Mouse (Mus musculus): ENCODE results near the gene Rxra. TPM values are rescaled to one million over a fixed set of nuclear protein-coding genes. Genes with fewer than 3 reads are reported as not detected.

The Rxra gene
- polyA plus RNA-seq, 1 experiment from 2014 or later, result 10.3 TPM

DNA sequence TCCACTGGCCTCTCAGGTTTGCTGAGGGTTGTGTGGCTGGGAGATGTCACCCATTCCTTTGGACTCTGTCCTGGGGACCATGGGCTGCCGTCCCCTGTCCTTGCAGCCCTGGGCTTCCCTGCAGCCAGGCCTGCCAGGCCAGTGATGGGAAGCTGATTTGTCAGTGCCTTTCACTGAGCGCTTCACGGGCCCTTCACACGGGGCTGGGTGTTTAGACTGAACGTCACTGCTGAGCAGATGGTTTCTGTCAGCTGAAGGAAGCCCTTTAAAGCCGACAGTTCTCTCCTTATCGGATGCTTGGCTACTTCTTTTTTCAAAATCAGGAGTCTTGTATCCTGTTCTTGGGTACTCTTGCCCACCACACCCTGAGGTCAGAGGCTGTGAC is 74.9 kb downstream of the Rxra start:
- Histone ChIP-seq H3K27me3 (ENCODE audit: control insufficient read depth, insufficient read depth, low read length) (no peaks in the 10 kb centered on the region), H3K27ac (ENCODE audit: low read length) (peak overlapping the region; percentile 53; the same call in 1 of the 2 replicates), H3K4me3 (ENCODE audit: low read depth, low read length) (no peak overlapping the region), H3K9ac (replicated peaks; ENCODE audit: low read depth, low read length) (no peak overlapping the region), H3K36me3 (ENCODE audit: control insufficient read depth, insufficient read depth, low read length) (peaks cover 53% of the 10 kb centered on the region), H3K4me1 (ENCODE audit: control insufficient read depth, insufficient read depth, low read length) (peaks cover 27% of the 10 kb centered on the region), H3K4me2 (replicated peaks; ENCODE audit: low read depth, low read length) (no peak overlapping the region), H3K9me3 (ENCODE audit: control insufficient read depth, low read depth, low read length) (no peaks in the 10 kb centered on the region)
- 27% methylated on average over 7 of the region's 7 CpGs for WGBS
- ATAC-seq (ENCODE audit: insufficient number of reproducible peaks, insufficient read depth, low FRiP score, low read depth), result peak; percentile 38; the same call in 1 of the 2 replicates

DNA sequence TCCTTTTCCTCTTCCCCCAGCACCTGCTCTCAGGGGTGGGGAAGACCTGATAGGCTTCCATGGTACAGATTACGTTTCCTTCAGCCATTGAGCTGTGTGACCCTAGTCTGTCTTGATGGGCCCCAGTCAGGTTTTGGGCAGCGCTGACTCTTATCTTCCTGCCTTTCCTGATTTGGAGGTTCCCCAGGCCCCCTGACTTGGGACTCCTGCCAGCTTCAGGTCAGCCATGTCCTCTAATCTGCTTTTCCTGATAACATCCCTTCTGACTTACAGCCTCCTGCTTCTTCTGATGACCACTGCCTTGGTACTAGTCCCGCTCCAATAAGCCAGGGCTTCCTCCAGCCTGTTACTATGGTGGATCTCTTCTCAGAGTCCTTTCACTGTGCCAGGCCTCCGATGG is 75.6 kb downstream of the Rxra start:
- ATAC-seq (ENCODE audit: insufficient number of reproducible peaks, insufficient read depth, low FRiP score, low read depth), result no peak
- no peak overlapping the region for H3K27ac ChIP-seq (ENCODE audit: low read length)
- no peak overlapping the region for H3K4me2 ChIP-seq (replicated peaks; ENCODE audit: low read depth, low read length)
- peaks cover 59% of the 10 kb centered on the region for H3K36me3 ChIP-seq (ENCODE audit: control insufficient read depth, insufficient read depth, low read length)
- H3K9ac ChIP-seq (replicated peaks; ENCODE audit: low read depth, low read length), result no peak overlapping the region
- peaks cover 22% of the 10 kb centered on the region for H3K4me1 ChIP-seq (ENCODE audit: control insufficient read depth, insufficient read depth, low read length)
- H3K27me3 ChIP-seq (ENCODE audit: control insufficient read depth, insufficient read depth, low read length), result no peaks in the 10 kb centered on the region
- no peak overlapping the region for H3K4me3 ChIP-seq (ENCODE audit: low read depth, low read length)
- no peaks in the 10 kb centered on the region for H3K9me3 ChIP-seq (ENCODE audit: control insufficient read depth, low read depth, low read length)
- 88% methylated on average over 4 of the region's 4 CpGs for WGBS

GRCm38 (mm10) chr2:27754094-27754493 is 77.9 kb downstream of the Rxra start:
- Histone ChIP-seq H3K9me3 (ENCODE audit: control insufficient read depth, low read depth, low read length) (no peaks in the 10 kb centered on the region), H3K27me3 (ENCODE audit: control insufficient read depth, insufficient read depth, low read length) (no peaks in the 10 kb centered on the region), H3K9ac (replicated peaks; ENCODE audit: low read depth, low read length) (no peak overlapping the region), H3K4me2 (replicated peaks; ENCODE audit: low read depth, low read length) (no peak overlapping the region), H3K4me3 (ENCODE audit: low read depth, low read length) (no peak overlapping the region), H3K4me1 (ENCODE audit: control insufficient read depth, insufficient read depth, low read length) (peaks cover 41% of the 10 kb centered on the region), H3K27ac (ENCODE audit: low read length) (no peak overlapping the region), H3K36me3 (ENCODE audit: control insufficient read depth, insufficient read depth, low read length) (peaks cover 50% of the 10 kb centered on the region)
- WGBS, result 91% methylated on average over 9 of the region's 9 CpGs
- no peak for ATAC-seq (ENCODE audit: insufficient number of reproducible peaks, insufficient read depth, low FRiP score, low read depth)

DNA sequence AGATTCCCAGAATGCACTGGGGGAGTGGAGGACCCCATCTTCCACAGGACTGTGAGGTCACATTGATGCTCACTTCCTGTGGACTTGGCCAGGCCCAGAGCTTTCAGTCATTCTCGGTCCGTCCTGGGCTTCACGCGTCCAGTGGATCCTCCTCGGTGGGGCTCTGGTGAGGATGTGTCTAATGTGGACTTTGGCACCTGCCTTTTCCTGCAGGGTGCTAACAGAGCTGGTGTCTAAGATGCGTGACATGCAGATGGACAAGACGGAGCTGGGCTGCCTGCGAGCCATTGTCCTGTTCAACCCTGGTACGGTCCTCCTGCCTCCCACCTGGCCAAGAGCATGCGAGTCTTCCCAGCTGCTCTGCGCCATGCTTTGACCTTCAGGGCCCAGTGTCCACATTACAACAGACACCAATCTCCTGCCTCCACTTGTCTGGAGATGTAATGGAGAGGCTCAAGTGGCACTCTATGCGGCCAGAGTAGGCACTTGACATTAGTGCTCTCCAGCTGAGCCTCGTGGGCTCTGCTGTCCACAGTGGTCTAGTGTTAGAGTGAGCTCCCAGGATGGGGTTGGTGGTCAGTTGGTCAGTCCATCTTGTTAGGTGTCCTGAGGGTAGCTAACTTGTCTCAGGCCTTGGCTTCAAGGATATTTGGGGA is 79.9 kb downstream of the Rxra start:
- ATAC-seq (ENCODE audit: insufficient number of reproducible peaks, insufficient read depth, low FRiP score, low read depth), result no peak
- no peaks in the 10 kb centered on the region for H3K9me3 ChIP-seq (ENCODE audit: control insufficient read depth, low read depth, low read length)
- no peak overlapping the region for H3K9ac ChIP-seq (replicated peaks; ENCODE audit: low read depth, low read length)
- H3K4me1 ChIP-seq (ENCODE audit: control insufficient read depth, insufficient read depth, low read length), result peaks cover 31% of the 10 kb centered on the region
- no peak overlapping the region for H3K4me3 ChIP-seq (ENCODE audit: low read depth, low read length)
- H3K4me2 ChIP-seq (replicated peaks; ENCODE audit: low read depth, low read length), result no peak overlapping the region
- no peak overlapping the region for H3K27ac ChIP-seq (ENCODE audit: low read length)
- 90% methylated on average over 13 of the region's 13 CpGs for WGBS
- H3K27me3 ChIP-seq (ENCODE audit: control insufficient read depth, insufficient read depth, low read length), result no peaks in the 10 kb centered on the region
- H3K36me3 ChIP-seq (ENCODE audit: control insufficient read depth, insufficient read depth, low read length), result peaks cover 55% of the 10 kb centered on the region

DNA sequence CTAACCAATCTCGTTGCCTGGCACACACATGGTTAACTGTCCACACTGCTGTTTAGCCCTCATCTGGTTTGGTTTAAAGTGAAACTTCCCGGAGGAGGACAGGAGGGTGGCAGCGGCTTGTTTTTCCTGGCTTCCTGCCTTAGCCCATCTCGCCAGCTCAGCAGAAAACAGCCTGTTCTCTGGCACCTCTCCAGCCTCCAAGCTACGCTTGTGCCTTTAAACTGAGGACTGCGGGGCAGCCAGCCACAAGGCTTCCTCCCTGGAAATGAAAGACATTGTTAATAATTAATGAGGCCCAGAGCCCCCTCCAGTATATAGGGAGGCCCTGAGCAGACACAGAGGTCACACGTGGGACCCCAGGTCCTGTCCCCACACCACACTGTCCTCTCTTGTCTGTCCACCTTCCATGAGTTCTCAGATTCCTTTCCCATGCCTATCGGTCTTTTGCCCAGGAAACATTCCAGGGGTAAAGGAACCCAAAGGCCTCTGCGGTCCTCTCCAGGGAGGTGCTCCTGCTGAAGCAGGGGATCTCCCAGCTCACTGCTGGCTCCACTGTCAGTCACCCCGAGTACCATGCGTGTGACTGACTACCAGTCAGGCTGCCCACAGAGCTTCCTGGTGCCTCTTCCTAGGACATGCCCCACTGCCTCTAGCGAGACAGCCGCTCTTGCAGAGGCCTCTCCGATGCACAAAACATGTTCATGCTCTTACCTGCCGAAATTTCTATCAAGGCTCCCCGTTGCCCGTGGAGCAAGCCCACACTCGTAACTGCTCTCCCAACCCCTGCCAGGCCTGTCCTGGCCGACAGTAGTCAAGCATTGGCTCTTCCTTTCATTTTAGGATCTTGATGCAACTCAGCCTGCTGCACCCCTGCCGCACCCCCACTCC is 82.4 kb downstream of the Rxra start:
- peaks cover 22% of the 10 kb centered on the region for H3K4me1 ChIP-seq (ENCODE audit: control insufficient read depth, insufficient read depth, low read length)
- ATAC-seq (ENCODE audit: insufficient number of reproducible peaks, insufficient read depth, low FRiP score, low read depth), result peak; percentile 62; the same call in 1 of the 2 replicates
- no peak overlapping the region for H3K9ac ChIP-seq (replicated peaks; ENCODE audit: low read depth, low read length)
- peaks cover 41% of the 10 kb centered on the region for H3K36me3 ChIP-seq (ENCODE audit: control insufficient read depth, insufficient read depth, low read length)
- 40% methylated on average over 20 of the region's 20 CpGs for WGBS
- no peaks in the 10 kb centered on the region for H3K9me3 ChIP-seq (ENCODE audit: control insufficient read depth, low read depth, low read length)
- H3K27ac ChIP-seq (ENCODE audit: low read length), result peak overlapping the region; percentile 89
- H3K4me2 ChIP-seq (replicated peaks; ENCODE audit: low read depth, low read length), result no peak overlapping the region
- H3K4me3 ChIP-seq (ENCODE audit: low read depth, low read length), result no peak overlapping the region
- H3K27me3 ChIP-seq (ENCODE audit: control insufficient read depth, insufficient read depth, low read length), result no peaks in the 10 kb centered on the region

- Histone ChIP-seq H3K9me3 (ENCODE audit: control insufficient read depth, low read depth, low read length) (no peaks in the 10 kb centered on the region), H3K4me3 (ENCODE audit: low read depth, low read length) (no peak overlapping the region), H3K9ac (replicated peaks; ENCODE audit: low read depth, low read length) (no peak overlapping the region), H3K4me2 (replicated peaks; ENCODE audit: low read depth, low read length) (no peak overlapping the region), H3K4me1 (ENCODE audit: control insufficient read depth, insufficient read depth, low read length) (peaks cover 22% of the 10 kb centered on the region), H3K36me3 (ENCODE audit: control insufficient read depth, insufficient read depth, low read length) (peaks cover 33% of the 10 kb centered on the region), H3K27ac (ENCODE audit: low read length) (peak overlapping the region; percentile 89), H3K27me3 (ENCODE audit: control insufficient read depth, insufficient read depth, low read length) (no peaks in the 10 kb centered on the region)
- WGBS, result 80% methylated on average over 14 of the region's 14 CpGs
- no peak for ATAC-seq (ENCODE audit: insufficient number of reproducible peaks, insufficient read depth, low FRiP score, low read depth)
These were observed 83.2 kb downstream of the Rxra start for GRCm38 (mm10) chr2:27759431-27759830.

- Histone ChIP-seq H3K9me3 (ENCODE audit: control insufficient read depth, low read depth, low read length) (no peaks in the 10 kb centered on the region), H3K36me3 (ENCODE audit: control insufficient read depth, insufficient read depth, low read length) (peaks cover 15% of the 10 kb centered on the region), H3K9ac (replicated peaks; ENCODE audit: low read depth, low read length) (no peak overlapping the region), H3K27ac (ENCODE audit: low read length) (no peak overlapping the region), H3K4me2 (replicated peaks; ENCODE audit: low read depth, low read length) (no peak overlapping the region), H3K4me3 (ENCODE audit: low read depth, low read length) (no peak overlapping the region), H3K4me1 (ENCODE audit: control insufficient read depth, insufficient read depth, low read length) (peaks cover 27% of the 10 kb centered on the region), H3K27me3 (ENCODE audit: control insufficient read depth, insufficient read depth, low read length) (no peaks in the 10 kb centered on the region)
- ATAC-seq (ENCODE audit: insufficient number of reproducible peaks, insufficient read depth, low FRiP score, low read depth), result no peak
- WGBS, result 94% methylated on average over 10 of the region's 10 CpGs
These were observed 85.2 kb downstream of the Rxra start for GRCm38 (mm10) chr2:27761260-27761995.

GRCm38 (mm10) chr2:27761996-27762340 is 85.7 kb downstream of the Rxra start:
- no peak for ATAC-seq (ENCODE audit: insufficient number of reproducible peaks, insufficient read depth, low FRiP score, low read depth)
- Histone ChIP-seq H3K9ac (replicated peaks; ENCODE audit: low read depth, low read length) (no peak overlapping the region), H3K9me3 (ENCODE audit: control insufficient read depth, low read depth, low read length) (no peaks in the 10 kb centered on the region), H3K4me3 (ENCODE audit: low read depth, low read length) (no peak overlapping the region), H3K27ac (ENCODE audit: low read length) (no peak overlapping the region), H3K4me2 (replicated peaks; ENCODE audit: low read depth, low read length) (no peak overlapping the region), H3K27me3 (ENCODE audit: control insufficient read depth, insufficient read depth, low read length) (no peaks in the 10 kb centered on the region), H3K36me3 (ENCODE audit: control insufficient read depth, insufficient read depth, low read length) (peaks cover 12% of the 10 kb centered on the region; the same call in 1 of the 2 replicates), H3K4me1 (ENCODE audit: control insufficient read depth, insufficient read depth, low read length) (peaks cover 27% of the 10 kb centered on the region)
- WGBS, result 90% methylated on average over 9 of the region's 9 CpGs
